Mouse (Mus musculus) kidney, embryonic 16.5 days (tissue): ENCODE results near the gene Akr1c12. TPM values are rescaled to one million over a fixed set of nuclear protein-coding genes. Genes with fewer than 3 reads are reported as not detected.
"Not testable (repeated sequence)": the region's sequence is repeated elsewhere in the genome, so short reads cannot be mapped to it uniquely, and the experiment has no call there.

Source experiments
- ATAC-seq: fragments of 200-750 bp; cut with Nextera tagmentation; 2 replicates; pipeline ENCODE4 v1.8.0; 2017; ENCODE audit warnings: moderate TSS enrichment; ENCODE audit not compliant: low FRiP score, low TSS enrichment
- H3K27ac ChIP-seq: fragments of 300-500 bp; sonication (generic); 2 replicates; pipeline ENCODE4 v1.5.1; 2014; ENCODE audit warnings: low read length
- H3K27me3 ChIP-seq: fragments of 300-500 bp; sonication (generic); 2 replicates; pipeline ENCODE4 v1.6.1; 2014; ENCODE audit warnings: low read length, control low read depth, mixed read lengths; ENCODE audit not compliant: insufficient read depth
- H3K36me3 ChIP-seq: fragments of 300-500 bp; sonication (generic); 2 replicates; pipeline ENCODE4 v1.6.1; 2014; ENCODE audit warnings: low read length, control low read depth, mixed read lengths; ENCODE audit not compliant: insufficient read depth
- H3K4me1 ChIP-seq: fragments of 300-500 bp; sonication (generic); 2 replicates; pipeline ENCODE4 v1.6.1; 2014; ENCODE audit warnings: low read length, control low read depth, mixed read lengths; ENCODE audit not compliant: insufficient read depth
- H3K4me2 ChIP-seq: fragments of 300-500 bp; sonication (generic); replicated peaks from 2 replicates; pipeline ENCODE4 v1.6.1; 2014; ENCODE audit warnings: low read depth, low read length
- H3K4me3 ChIP-seq: fragments of 300-500 bp; sonication (generic); 2 replicates; pipeline ENCODE4 v1.5.1; 2014; ENCODE audit warnings: mild to moderate bottlenecking, low read length
- H3K9ac ChIP-seq: fragments of 300-500 bp; sonication (generic); replicated peaks from 2 replicates; pipeline ENCODE4 v1.6.1; 2014; ENCODE audit warnings: low read length
- H3K9me3 ChIP-seq: fragments of 300-500 bp; sonication (generic); 2 replicates; pipeline ENCODE4 v1.6.1; 2016; ENCODE audit warnings: low read length, control low read depth
- WGBS: fragments of 180-500 bp; shearing (Covaris S2); extraction: QIAGEN DNeasy Blood & Tissue Kit; methylation state at CpG from one replicate; pipeline ENCODE4 v1.1.7; 2014; 5-methylcytosine and 5-hydroxymethylcytosine counted together
- polyA plus RNA-seq: library from polyadenylated mRNA; unstranded; fragments of >200 nt; fragmentation: Nextera tagmentation; extraction: Ambion mirVana; gene quantifications from 2 replicates; pipeline ENCODE4 v1.2.1, GENCODE M21; 2015

Akr1c12 gene
- polyA plus RNA-seq, 1 experiment from 2014 or later, result 3.5 TPM

DNA sequence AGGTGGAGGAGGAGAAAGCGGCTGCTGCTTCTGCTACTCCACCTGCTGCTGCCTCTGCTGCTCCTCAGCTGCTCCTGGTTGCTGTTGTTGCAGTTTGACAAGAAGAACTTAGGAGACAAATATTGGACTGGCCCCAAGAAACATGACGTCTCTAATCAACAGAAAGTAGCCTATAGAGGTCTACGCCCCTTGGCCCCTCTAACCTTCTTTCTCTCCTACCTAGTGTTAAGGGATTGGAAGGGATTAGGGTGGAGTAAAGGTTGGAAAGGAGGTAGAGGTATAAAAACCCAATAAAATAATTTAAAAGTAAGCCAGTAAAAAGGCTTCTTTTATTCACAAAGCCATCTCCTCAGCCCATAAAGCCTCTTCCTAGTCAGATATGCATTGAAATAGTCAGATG is 14.6 kb downstream of the Akr1c12 start:
- H3K4me3 ChIP-seq, result no peak overlapping the region
- ATAC-seq, result no peak
- H3K27ac ChIP-seq, result no peak overlapping the region
- no peaks in the 10 kb centered on the region for H3K36me3 ChIP-seq
- 85% methylated on average over 3 of the region's 3 CpGs for WGBS
- no peaks in the 10 kb centered on the region for H3K27me3 ChIP-seq
- H3K9me3 ChIP-seq, result no peaks in the 10 kb centered on the region
- H3K4me2 ChIP-seq, result no peak overlapping the region
- H3K9ac ChIP-seq, result no peak overlapping the region
- no peaks in the 10 kb centered on the region for H3K4me1 ChIP-seq

- no peak overlapping the region for H3K4me2 ChIP-seq
- H3K4me1 ChIP-seq, result no peaks in the 10 kb centered on the region
- no peaks in the 10 kb centered on the region for H3K27me3 ChIP-seq
- H3K9me3 ChIP-seq, result no peaks in the 10 kb centered on the region
- WGBS, result 78% methylated on average over 6 of the region's 6 CpGs
- no peak overlapping the region for H3K9ac ChIP-seq
- ATAC-seq, result no peak
- H3K36me3 ChIP-seq, result no peaks in the 10 kb centered on the region
- no peak overlapping the region for H3K27ac ChIP-seq
- H3K4me3 ChIP-seq, result no peak overlapping the region
Measured at GRCm38 (mm10) chr13:4257349-4257748, 21.9 kb downstream of the Akr1c12 start.

DNA sequence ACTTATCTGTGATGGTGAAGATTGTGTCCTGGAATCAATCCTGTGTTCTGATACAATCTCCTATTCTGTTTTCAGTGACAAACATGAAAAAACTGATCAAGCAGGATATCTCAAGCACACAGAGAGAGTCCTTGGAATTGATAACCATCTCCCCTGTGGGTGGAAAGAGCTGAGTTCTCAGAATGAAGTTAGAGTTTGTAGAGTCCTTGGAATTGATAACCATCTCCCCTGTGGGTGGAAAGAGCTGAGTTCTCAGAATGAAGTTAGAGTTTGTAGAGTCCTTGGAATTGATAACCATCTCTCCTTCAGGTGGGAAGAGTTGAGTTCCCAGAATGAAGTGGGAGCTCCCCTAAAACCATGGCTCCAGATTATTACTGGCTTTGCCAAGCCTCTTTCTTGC is 22.3 kb downstream of the Akr1c12 start:
- not testable (repeated sequence) for H3K27ac ChIP-seq, H3K9me3 ChIP-seq, ATAC-seq, H3K4me1 ChIP-seq, H3K36me3 ChIP-seq, H3K27me3 ChIP-seq, H3K9ac ChIP-seq, H3K4me2 ChIP-seq, H3K4me3 ChIP-seq

GRCm38 (mm10) chr13:4249347-4249746 is 29.9 kb downstream of the Akr1c12 start:
- Histone ChIP-seq H3K27me3 (no peaks in the 10 kb centered on the region), H3K9me3 (no peaks in the 10 kb centered on the region), H3K4me2 (no peak overlapping the region), H3K4me3 (no peak overlapping the region), H3K36me3 (no peaks in the 10 kb centered on the region), H3K9ac (no peak overlapping the region), H3K4me1 (0 out of 2 replicates have a peak, but pooled peaks cover 2% of the 10 kb centered on the region), H3K27ac (peak overlapping the region; percentile 63; the same call in 1 of the 2 replicates)
- 35% methylated on average over 3 of the region's 3 CpGs for WGBS
- peak; percentile 69 for ATAC-seq

DNA sequence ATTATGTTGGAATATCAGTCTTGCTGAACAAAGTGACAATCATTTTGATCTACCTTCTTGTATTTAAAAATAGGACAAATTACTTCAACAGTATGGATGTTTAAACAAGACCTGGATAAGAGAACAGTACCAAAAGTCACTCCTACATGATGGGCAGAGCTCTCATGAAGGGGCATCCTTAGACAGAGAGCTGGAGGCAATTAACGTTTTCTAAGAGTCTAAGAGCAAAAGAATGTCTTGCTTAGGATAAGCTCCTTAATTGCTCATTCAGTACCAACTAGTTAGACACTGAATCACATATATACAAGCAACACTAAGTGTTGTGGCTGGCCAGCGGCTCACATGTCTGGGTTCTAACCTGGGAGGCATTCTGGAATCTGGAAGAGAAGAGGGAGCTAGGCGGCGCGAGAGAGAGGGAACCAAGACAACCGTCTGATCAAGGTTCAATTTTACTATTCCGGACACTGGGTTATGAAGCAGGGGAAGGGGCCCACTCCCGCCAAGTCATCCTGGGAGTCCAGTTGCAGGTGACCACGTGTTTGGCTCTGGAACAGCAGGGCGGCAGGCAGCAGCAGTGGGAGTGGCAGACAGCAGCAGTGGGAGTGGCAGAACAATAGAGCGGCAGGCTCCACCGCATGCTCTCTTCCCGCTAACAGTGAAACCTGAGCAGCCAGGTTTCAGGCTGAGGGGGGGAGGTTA is 34.2 kb downstream of the Akr1c12 start:
- ATAC-seq, result peak; percentile 97
- H3K27ac ChIP-seq, result no peak overlapping the region
- no peaks in the 10 kb centered on the region for H3K36me3 ChIP-seq
- no peaks in the 10 kb centered on the region for H3K27me3 ChIP-seq
- H3K4me1 ChIP-seq, result 0 out of 2 replicates have a peak, but pooled peaks cover 2% of the 10 kb centered on the region
- H3K9me3 ChIP-seq, result no peaks in the 10 kb centered on the region
- peak overlapping the region; percentile 35 for H3K4me2 ChIP-seq
- 1% methylated on average over 13 of the region's 13 CpGs for WGBS
- H3K4me3 ChIP-seq, result peak overlapping the region; percentile 7; the same call in 1 of the 2 replicates
- H3K9ac ChIP-seq, result no peak overlapping the region

DNA sequence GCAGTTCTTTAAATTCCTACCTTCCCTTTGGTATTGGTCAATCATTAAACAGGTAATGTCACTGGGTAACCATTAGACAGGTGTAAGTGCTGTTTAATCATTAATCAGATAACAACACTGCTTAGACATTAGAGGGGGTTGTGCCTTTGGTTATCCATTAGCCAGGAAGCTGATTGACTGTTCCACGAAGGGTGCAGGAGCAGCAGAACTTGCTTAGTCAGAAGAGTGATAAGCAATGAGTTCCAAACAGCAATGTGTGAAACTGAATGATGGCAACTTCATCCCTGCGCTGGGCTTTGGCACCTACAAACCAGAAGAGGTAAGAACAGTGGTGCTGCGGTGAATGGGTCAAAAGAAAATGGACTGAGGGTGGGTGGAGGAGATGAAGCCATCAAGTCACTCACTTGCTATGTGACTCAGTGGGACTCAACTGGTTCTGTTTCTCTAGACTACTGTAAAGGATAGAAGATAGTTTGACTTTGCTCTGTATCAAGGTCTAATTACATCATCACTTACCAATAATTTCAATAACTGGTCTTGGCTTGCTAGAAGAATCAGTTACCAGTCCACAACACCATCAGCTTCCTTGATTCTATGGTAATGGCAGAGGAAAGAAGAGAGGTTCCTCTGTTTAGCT is 45.6 kb downstream of the Akr1c12 start:
- peak overlapping the region; percentile 31 for H3K4me3 ChIP-seq
- H3K4me2 ChIP-seq, result peak overlapping the region; percentile 33
- H3K9ac ChIP-seq, result no peak overlapping the region
- 0 out of 2 replicates have a peak, but pooled peaks cover 4% of the 10 kb centered on the region for H3K36me3 ChIP-seq
- no peaks in the 10 kb centered on the region for H3K9me3 ChIP-seq
- no peaks in the 10 kb centered on the region for H3K27me3 ChIP-seq
- peak; percentile 98 for ATAC-seq
- peak overlapping the region; percentile 62 for H3K27ac ChIP-seq
- WGBS, result 68% methylated on average over 3 of the region's 3 CpGs
- H3K4me1 ChIP-seq, result 0 out of 2 replicates have a peak, but pooled peaks cover 3% of the 10 kb centered on the region

- ATAC-seq, result peak; percentile 44
- Histone ChIP-seq H3K4me3 (no peak overlapping the region), H3K9me3 (no peaks in the 10 kb centered on the region), H3K9ac (no peak overlapping the region), H3K27ac (peak overlapping the region; percentile 68), H3K4me2 (no peak overlapping the region), H3K36me3 (no peaks in the 10 kb centered on the region), H3K27me3 (no peaks in the 10 kb centered on the region), H3K4me1 (0 out of 2 replicates have a peak, but pooled peaks cover 3% of the 10 kb centered on the region)
- WGBS, result 70% methylated on average over 1 of the region's 1 CpGs
Measured at GRCm38 (mm10) chr13:4233135-4233534, 46.1 kb downstream of the Akr1c12 start.

DNA sequence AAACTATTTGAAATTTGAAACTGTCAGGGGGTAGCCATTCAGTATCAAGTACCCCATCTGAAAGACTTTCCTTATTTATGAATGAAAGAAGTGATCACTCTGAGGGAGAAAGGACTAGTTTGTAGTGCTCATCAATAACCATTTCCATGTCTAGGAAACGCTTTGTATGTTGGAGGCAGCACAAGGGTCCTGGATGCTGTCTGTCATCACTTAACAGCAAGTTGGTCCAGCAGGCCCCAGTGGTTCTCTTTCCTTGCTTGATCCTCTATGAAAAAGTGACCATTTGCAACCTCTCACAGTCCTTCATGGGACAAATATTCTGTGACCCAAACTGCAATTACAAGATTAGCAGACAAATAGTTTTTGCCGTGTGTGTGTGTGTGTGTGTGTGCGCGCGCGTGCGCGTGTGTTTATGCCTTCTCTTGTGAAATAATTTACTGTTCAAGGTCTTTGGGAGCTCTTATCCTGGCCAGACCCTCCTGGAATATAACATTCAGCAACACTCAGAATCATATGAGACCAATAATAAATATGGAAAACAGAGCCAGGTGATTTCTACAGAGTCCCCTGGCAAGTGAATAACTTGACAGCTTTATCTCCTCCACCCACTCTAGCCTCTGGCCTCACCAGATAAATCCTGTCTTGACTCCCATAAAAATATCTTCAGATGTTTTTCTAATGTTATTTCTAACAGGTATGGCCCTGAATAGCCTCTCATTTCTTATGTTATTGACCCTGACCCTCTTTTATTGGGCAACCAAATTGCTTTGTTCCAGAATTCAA is 48.2 kb downstream of the Akr1c12 start:
- H3K4me3 ChIP-seq, result no peak overlapping the region
- H3K27ac ChIP-seq, result no peak overlapping the region
- H3K4me1 ChIP-seq, result 0 out of 2 replicates have a peak, but pooled peaks cover 3% of the 10 kb centered on the region
- H3K36me3 ChIP-seq, result no peaks in the 10 kb centered on the region
- WGBS, result 73% methylated on average over 8 of the region's 8 CpGs
- no peaks in the 10 kb centered on the region for H3K27me3 ChIP-seq
- H3K9me3 ChIP-seq, result no peaks in the 10 kb centered on the region
- no peak overlapping the region for H3K4me2 ChIP-seq
- no peak for ATAC-seq
- no peak overlapping the region for H3K9ac ChIP-seq

DNA sequence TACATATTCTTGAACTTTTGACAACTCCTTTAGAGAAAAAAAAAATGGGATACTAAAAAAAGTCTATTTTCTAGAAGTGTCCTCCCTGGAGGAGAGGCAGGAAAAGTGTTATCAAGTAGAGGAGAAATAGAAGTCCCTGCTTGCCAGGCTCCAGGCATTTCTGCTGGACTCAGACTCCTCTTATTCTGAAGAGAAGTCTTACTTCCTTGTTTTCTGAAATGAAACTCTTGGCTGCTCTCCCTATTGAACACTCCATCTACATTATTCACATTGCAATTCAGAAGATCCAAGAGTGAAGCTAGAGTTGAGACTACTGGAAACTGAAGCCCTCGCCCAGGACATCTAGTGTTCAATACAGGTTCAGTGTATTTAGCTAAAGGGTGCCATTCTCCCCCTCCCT is 50.8 kb downstream of the Akr1c12 start, which contains the start of gene Akr1c19:
Gene Akr1c19, plus strand, starts transcription at position 260 of the 400 bp plus-strand sequence.
- H3K27me3 ChIP-seq, result no peaks in the 10 kb centered on the region
- H3K9me3 ChIP-seq, result no peaks in the 10 kb centered on the region
- H3K27ac ChIP-seq, result no peak within 1 kb of the TSS
- no peaks in the 10 kb centered on the region for H3K36me3 ChIP-seq
- 87% methylated on average over 1 of the region's 1 CpGs for WGBS
- H3K9ac ChIP-seq, result no peak within 1 kb of the TSS
- H3K4me3 ChIP-seq, result no peak within 1 kb of the TSS
- no peak within 1 kb of the TSS for H3K4me2 ChIP-seq
- no peak for ATAC-seq
- 0 out of 2 replicates have a peak, but pooled peaks cover 3% of the 10 kb centered on the region for H3K4me1 ChIP-seq
